Mouse (Mus musculus): ENCODE results near the gene Eci1. TPM values are rescaled to one million over a fixed set of nuclear protein-coding genes. Genes with fewer than 3 reads are reported as not detected.

Gene Eci1
- polyA plus RNA-seq, 1 experiment, result 52.6 TPM

DNA sequence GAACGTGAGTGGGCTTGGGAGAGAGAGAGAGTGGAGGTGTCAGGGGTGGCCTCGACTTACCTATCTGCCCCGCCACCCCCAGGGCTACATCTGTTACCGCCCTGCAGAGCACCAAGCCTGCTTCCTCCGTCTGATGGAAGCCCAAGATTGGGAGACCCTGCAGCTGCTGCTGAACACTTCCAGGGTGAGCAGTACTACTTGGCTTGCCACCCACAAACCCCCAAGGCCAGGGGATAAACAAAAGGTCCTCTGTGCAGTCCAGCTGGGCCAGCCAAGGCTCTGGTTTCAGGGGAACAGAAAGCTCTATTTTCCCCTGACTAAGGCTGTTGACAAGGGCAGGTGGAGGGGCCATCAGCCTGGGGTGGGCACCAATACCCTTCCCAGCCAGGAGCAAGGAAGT lies 48.1 kb downstream of the Eci1 start:
- H3K79me2 ChIP-seq (ENCODE audit: control insufficient read depth, insufficient read depth), result peaks cover 29% of the 10 kb centered on the region
- no peak overlapping the region for H3K4me2 ChIP-seq (ENCODE audit: low read depth)
- TF ChIP-seq CEBPB (IDR thresholded peaks at IDR 0.05; ENCODE audit: insufficient read depth, poor library complexity, severe bottlenecking), result no peak
- TF ChIP-seq POLR2AphosphoS2 (IDR thresholded peaks at IDR 0.05; ENCODE audit: insufficient read length, low read depth), result no peak
- peak in 2 of 3 experiments; percentile 39 to 72 for TF ChIP-seq MYOG (IDR thresholded peaks at IDR 0.05; ENCODE audit: control insufficient read depth in 1 of 3, insufficient read depth in 1 of 3, insufficient read length in 2 of 3, low read depth in 2 of 3)
- peak in 2 of 3 experiments; percentile 42 to 51 for TF ChIP-seq MYOD1 (IDR thresholded peaks at IDR 0.05; ENCODE audit: control insufficient read depth in 1 of 3, insufficient read length in 2 of 3, low read depth in 2 of 3)
- no peak for TF ChIP-seq TCF12 (IDR thresholded peaks at IDR 0.05; ENCODE audit: insufficient read depth, poor library complexity, severe bottlenecking)
- H3K36me3 ChIP-seq (ENCODE audit: control insufficient read depth, insufficient read depth), result peaks cover 18% of the 10 kb centered on the region
- no peak overlapping the region for H3ac ChIP-seq (ENCODE audit: control insufficient read depth, insufficient read length)
- H3K4me3 ChIP-seq, result no peak overlapping the region
- no peaks in the 10 kb centered on the region for H3K27me3 ChIP-seq (ENCODE audit: control insufficient read depth, insufficient read depth, insufficient read length)

DNA sequence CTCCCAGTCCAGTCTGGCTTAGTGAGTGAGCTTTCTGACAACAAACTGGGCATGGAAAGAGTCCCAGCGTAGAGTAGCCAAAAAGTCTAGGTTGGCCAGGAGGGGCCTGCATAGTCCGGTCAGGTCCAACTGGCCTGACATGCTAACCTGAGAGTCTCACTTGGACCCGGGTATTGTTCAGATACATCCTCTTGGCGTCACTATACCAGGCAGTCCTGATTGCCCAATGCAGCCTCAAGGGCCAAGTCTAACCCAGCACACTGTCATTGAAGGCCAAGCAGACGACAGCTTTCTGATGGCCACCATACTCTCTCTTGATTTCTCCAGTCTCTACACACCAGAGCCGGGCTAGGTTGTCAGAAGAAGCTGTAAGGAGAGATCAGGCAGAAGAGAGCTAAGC lies 49.1 kb downstream of the Eci1 start:
- Histone ChIP-seq H3ac (ENCODE audit: control insufficient read depth, insufficient read length) (no peak overlapping the region), H3K79me2 (ENCODE audit: control insufficient read depth, insufficient read depth) (peaks cover 29% of the 10 kb centered on the region), H3K27me3 (ENCODE audit: control insufficient read depth, insufficient read depth, insufficient read length) (no peaks in the 10 kb centered on the region), H3K36me3 (ENCODE audit: control insufficient read depth, insufficient read depth) (peaks cover 18% of the 10 kb centered on the region), H3K4me2 (ENCODE audit: low read depth) (no peak overlapping the region), H3K4me3 (no peak overlapping the region)
- TF ChIP-seq TCF3 (IDR thresholded peaks at IDR 0.05; ENCODE audit: insufficient read length, low read depth) (no peak), REST (IDR thresholded peaks at IDR 0.05; ENCODE audit: insufficient read depth, insufficient read length) (no peak), MYOG (IDR thresholded peaks at IDR 0.05; ENCODE audit: control insufficient read depth in 1 of 3, insufficient read depth in 1 of 3, insufficient read length in 2 of 3, low read depth in 2 of 3) (no peak), CEBPB (IDR thresholded peaks at IDR 0.05; ENCODE audit: insufficient read depth, poor library complexity, severe bottlenecking) (no peak), MYOD1 (IDR thresholded peaks at IDR 0.05; ENCODE audit: control insufficient read depth in 1 of 3, insufficient read length in 2 of 3, low read depth in 2 of 3) (no peak), USF1 (IDR thresholded peaks at IDR 0.05; ENCODE audit: low read depth) (no peak), MAX (IDR thresholded peaks at IDR 0.05; ENCODE audit: low read depth) (no peak), E2F4 (IDR thresholded peaks at IDR 0.05; ENCODE audit: insufficient read depth) (no peak)

DNA sequence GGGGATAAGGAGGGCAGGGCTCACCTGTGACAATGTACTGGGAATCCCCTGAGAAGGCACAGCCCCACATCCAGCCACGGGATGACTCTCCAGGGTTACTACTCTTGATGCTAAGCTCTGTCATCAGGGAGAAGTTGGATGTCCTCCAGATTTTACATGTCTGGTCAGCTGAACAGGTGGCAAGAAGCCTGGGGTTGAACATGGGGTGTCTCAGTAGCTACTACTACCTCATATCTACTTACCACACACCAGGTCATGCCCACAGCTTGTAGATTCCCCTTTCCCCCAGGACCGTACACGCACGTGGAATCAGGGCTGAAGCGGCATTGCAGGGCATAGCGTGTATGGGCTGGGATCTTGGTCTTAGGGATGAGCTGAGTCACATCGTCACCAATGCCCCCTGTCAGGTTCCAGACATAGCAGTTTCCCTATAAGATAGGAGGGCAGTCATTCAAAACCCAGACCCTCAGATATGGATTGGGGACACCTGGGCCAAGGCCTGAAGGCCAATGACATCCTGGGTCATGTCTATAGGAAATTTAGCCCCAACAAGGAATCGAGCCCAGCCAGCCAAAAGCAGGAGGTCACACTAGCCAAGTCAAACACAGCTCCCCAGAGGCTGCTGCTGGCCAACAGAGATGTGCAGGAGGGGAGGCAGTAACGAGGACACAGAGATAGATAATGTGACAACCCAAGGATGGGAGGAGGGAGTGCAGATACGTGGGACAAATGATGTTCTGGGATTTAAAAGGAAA lies 49.8 kb downstream of the Eci1 start:
- Histone ChIP-seq H3ac (ENCODE audit: control insufficient read depth, insufficient read length) (no peak overlapping the region), H3K36me3 (ENCODE audit: control insufficient read depth, insufficient read depth) (peaks cover 18% of the 10 kb centered on the region), H3K4me3 (no peak overlapping the region), H3K27me3 (ENCODE audit: control insufficient read depth, insufficient read depth, insufficient read length) (no peaks in the 10 kb centered on the region), H3K4me2 (ENCODE audit: low read depth) (no peak overlapping the region), H3K79me2 (ENCODE audit: control insufficient read depth, insufficient read depth) (peaks cover 23% of the 10 kb centered on the region)
- TF ChIP-seq TCF3 (IDR thresholded peaks at IDR 0.05; ENCODE audit: insufficient read length, low read depth) (no peak), MYOD1 (IDR thresholded peaks at IDR 0.05; ENCODE audit: control insufficient read depth in 1 of 3, insufficient read length in 2 of 3, low read depth in 2 of 3) (peak in 1 of 3 experiments; percentile 40)

GRCm38 (mm10) chr17:24477053-24477984 lies 50.9 kb downstream of the Eci1 start:
- Histone ChIP-seq H3K4me3 (peak overlapping the region; percentile 56), H3K79me2 (ENCODE audit: control insufficient read depth, insufficient read depth) (peaks cover 11% of the 10 kb centered on the region), H3K4me2 (ENCODE audit: low read depth) (peak overlapping the region; percentile 95), H3K27me3 (ENCODE audit: control insufficient read depth, insufficient read depth, insufficient read length) (no peaks in the 10 kb centered on the region), H3K36me3 (ENCODE audit: control insufficient read depth, insufficient read depth) (peaks cover 18% of the 10 kb centered on the region), H3ac (ENCODE audit: control insufficient read depth, insufficient read length) (no peak overlapping the region)
- no peak for TF ChIP-seq TCF12 (IDR thresholded peaks at IDR 0.05; ENCODE audit: insufficient read depth, poor library complexity, severe bottlenecking)
- no peak for TF ChIP-seq POLR2AphosphoS2 (IDR thresholded peaks at IDR 0.05; ENCODE audit: insufficient read length, low read depth)
- TF ChIP-seq REST (IDR thresholded peaks at IDR 0.05; ENCODE audit: insufficient read depth, insufficient read length), result no peak
- no peak for TF ChIP-seq POLR2A (IDR thresholded peaks at IDR 0.05; ENCODE audit: insufficient read length, low read depth)

- peak overlapping the region; percentile 95 for H3K4me2 ChIP-seq (ENCODE audit: low read depth)
- peak overlapping the region; percentile 56 for H3K4me3 ChIP-seq
- peak overlapping the region; percentile 26 for H3ac ChIP-seq (ENCODE audit: control insufficient read depth, insufficient read length)
- H3K27me3 ChIP-seq (ENCODE audit: control insufficient read depth, insufficient read depth, insufficient read length), result no peaks in the 10 kb centered on the region
- peaks cover 18% of the 10 kb centered on the region for H3K36me3 ChIP-seq (ENCODE audit: control insufficient read depth, insufficient read depth)
- no peak for TF ChIP-seq POLR2AphosphoS2 (IDR thresholded peaks at IDR 0.05; ENCODE audit: insufficient read length, low read depth)
- no peak for TF ChIP-seq MAX (IDR thresholded peaks at IDR 0.05; ENCODE audit: low read depth)
- no peak for TF ChIP-seq USF1 (IDR thresholded peaks at IDR 0.05; ENCODE audit: low read depth)
- TF ChIP-seq REST (IDR thresholded peaks at IDR 0.05; ENCODE audit: insufficient read depth, insufficient read length), result no peak
- TF ChIP-seq E2F4 (IDR thresholded peaks at IDR 0.05; ENCODE audit: insufficient read depth), result no peak
- no peak for TF ChIP-seq CEBPB (IDR thresholded peaks at IDR 0.05; ENCODE audit: insufficient read depth, poor library complexity, severe bottlenecking)
- TF ChIP-seq TCF3 (IDR thresholded peaks at IDR 0.05; ENCODE audit: insufficient read length, low read depth), result no peak
- TF ChIP-seq MYOD1 (IDR thresholded peaks at IDR 0.05; ENCODE audit: control insufficient read depth in 1 of 3, insufficient read length in 2 of 3, low read depth in 2 of 3), result no peak
- no peak for TF ChIP-seq SRF (IDR thresholded peaks at IDR 0.05; ENCODE audit: control insufficient read depth, insufficient read length, low read depth)
- H3K79me2 ChIP-seq (ENCODE audit: control insufficient read depth, insufficient read depth), result peaks cover 6% of the 10 kb centered on the region
Measured at GRCm38 (mm10) chr17:24477985-24478600, 51.7 kb downstream of the Eci1 start.
